Mouse (Mus musculus): ENCODE data around the gene Ung. TPM values are rescaled to one million over a fixed set of nuclear protein-coding genes. Genes with fewer than 3 reads are reported as not detected.

Ung gene
- total RNA-seq, 2 experiments from 2014 or later: 9.2 to 10.5 TPM

- no peak overlapping the region for H3K4me3 ChIP-seq
- no peak for TF ChIP-seq CTCF (IDR thresholded peaks at IDR 0.05)
- H3K27ac ChIP-seq: no peak overlapping the region
- no peak for DNase-seq
- intact Hi-C loops (cut with DNase I): loop anchor here (2.0 kb wide), 1 partner anchor 17 kb away; no protein-coding TSS in a partner anchor
Measured at GRCm38 (mm10) chr5:114135516-114135915, 5.3 kb downstream of the Ung start.

- no peak for TF ChIP-seq CTCF (IDR thresholded peaks at IDR 0.05)
- Histone ChIP-seq H3K4me3 (no peak overlapping the region), H3K27ac (peak overlapping the region; percentile 64; the same call in 1 of the 2 replicates)
- peak; percentile 39 for DNase-seq
- intact Hi-C loops (cut with DNase I): no loop called here
Measured at GRCm38 (mm10) chr5:114137481-114138276, 7.5 kb downstream of the Ung start.

- H3K27ac ChIP-seq: peak overlapping the region; percentile 64
- peak overlapping the region; percentile 38 for H3K4me3 ChIP-seq
- intact Hi-C loops (cut with DNase I): no loop called here
- no peak for DNase-seq
- no peak for TF ChIP-seq CTCF (IDR thresholded peaks at IDR 0.05)
Measured at GRCm38 (mm10) chr5:114138277-114139164, 8.3 kb downstream of the Ung start.

- DNase-seq: peak; percentile 79
- TF ChIP-seq CTCF (IDR thresholded peaks at IDR 0.05): no peak
- peak overlapping the region; percentile 64 for H3K27ac ChIP-seq
- peak overlapping the region; percentile 38 for H3K4me3 ChIP-seq
- intact Hi-C loops (cut with DNase I): no loop called here
Measured at GRCm38 (mm10) chr5:114139175-114139574, 9.0 kb downstream of the Ung start.

- H3K27ac ChIP-seq: peak within 1 kb of the TSS; percentile 96
- H3K4me3 ChIP-seq: peak within 1 kb of the TSS; percentile 72
- no peak for TF ChIP-seq CTCF (IDR thresholded peaks at IDR 0.05)
- peak; percentile 87 for DNase-seq
- intact Hi-C loops (cut with DNase I): no loop called here
Measured at GRCm38 (mm10) chr5:114146028-114146888, 16.1 kb downstream of the Ung start, which contains the start of gene Acacb. Gene Acacb (plus strand): TSS chr5:114146535.

- intact Hi-C loops (cut with DNase I): no loop called here
- peak; percentile 61 for DNase-seq
- peak overlapping the region; percentile 72 for H3K4me3 ChIP-seq
Measured at GRCm38 (mm10) chr5:114147043-114147972, 17.1 kb downstream of the Ung start.

GRCm38 (mm10) chr5:114152359-114153092 lies 22.3 kb downstream of the Ung start:
- TF ChIP-seq CTCF (IDR thresholded peaks at IDR 0.05): no peak
- Histone ChIP-seq H3K27ac (peak overlapping the region; percentile 64), H3K4me3 (peak overlapping the region; percentile 18; the same call in 1 of the 2 replicates)
- no peak for DNase-seq
- intact Hi-C loops (cut with DNase I): loop anchor here (2.0 kb wide), 1 partner anchor 18 kb away; no protein-coding TSS in a partner anchor

More at GRCm38 (mm10) chr5:114147043-114147972, 17.1 kb downstream of the Ung start:
- peak overlapping the region; percentile 96 for H3K27ac ChIP-seq
- no peak for TF ChIP-seq CTCF (IDR thresholded peaks at IDR 0.05)

- TF ChIP-seq CTCF (IDR thresholded peaks at IDR 0.05): peak; percentile 52
- intact Hi-C loops (cut with DNase I): loop anchor here (2.0 kb wide), 1 partner anchor 19 kb away; no protein-coding TSS in a partner anchor
- H3K27ac ChIP-seq: peak overlapping the region; percentile 51; the same call in 1 of the 2 replicates
- H3K4me3 ChIP-seq: no peak overlapping the region
- DNase-seq: no peak
Measured at GRCm38 (mm10) chr5:114153490-114153889, 23.3 kb downstream of the Ung start.

GRCm38 (mm10) chr5:114154765-114155164 lies 24.6 kb downstream of the Ung start:
- intact Hi-C loops (cut with DNase I): no loop called here
- TF ChIP-seq CTCF (IDR thresholded peaks at IDR 0.05): no peak
- H3K27ac ChIP-seq: peak overlapping the region; percentile 88

More at GRCm38 (mm10) chr5:114154765-114155164, 24.6 kb downstream of the Ung start:
- no peak for DNase-seq
- peak overlapping the region; percentile 39; the same call in 1 of the 2 replicates for H3K4me3 ChIP-seq
